Mouse (Mus musculus): ENCODE results near the gene Ccin.

- TF ChIP-seq CTCF (IDR thresholded peaks at IDR 0.05; ENCODE audit: low read depth, low read length) (no peak), POLR2A (IDR thresholded peaks at IDR 0.05; ENCODE audit: borderline replicate concordance, low read depth, low read length) (no peak)
Observed at GRCm38 (mm10) chr4:43957846-43958461, 25.3 kb upstream of the Ccin start.
